Mouse (Mus musculus): ENCODE data around the gene Armc2.

The Armc2 gene

DNA sequence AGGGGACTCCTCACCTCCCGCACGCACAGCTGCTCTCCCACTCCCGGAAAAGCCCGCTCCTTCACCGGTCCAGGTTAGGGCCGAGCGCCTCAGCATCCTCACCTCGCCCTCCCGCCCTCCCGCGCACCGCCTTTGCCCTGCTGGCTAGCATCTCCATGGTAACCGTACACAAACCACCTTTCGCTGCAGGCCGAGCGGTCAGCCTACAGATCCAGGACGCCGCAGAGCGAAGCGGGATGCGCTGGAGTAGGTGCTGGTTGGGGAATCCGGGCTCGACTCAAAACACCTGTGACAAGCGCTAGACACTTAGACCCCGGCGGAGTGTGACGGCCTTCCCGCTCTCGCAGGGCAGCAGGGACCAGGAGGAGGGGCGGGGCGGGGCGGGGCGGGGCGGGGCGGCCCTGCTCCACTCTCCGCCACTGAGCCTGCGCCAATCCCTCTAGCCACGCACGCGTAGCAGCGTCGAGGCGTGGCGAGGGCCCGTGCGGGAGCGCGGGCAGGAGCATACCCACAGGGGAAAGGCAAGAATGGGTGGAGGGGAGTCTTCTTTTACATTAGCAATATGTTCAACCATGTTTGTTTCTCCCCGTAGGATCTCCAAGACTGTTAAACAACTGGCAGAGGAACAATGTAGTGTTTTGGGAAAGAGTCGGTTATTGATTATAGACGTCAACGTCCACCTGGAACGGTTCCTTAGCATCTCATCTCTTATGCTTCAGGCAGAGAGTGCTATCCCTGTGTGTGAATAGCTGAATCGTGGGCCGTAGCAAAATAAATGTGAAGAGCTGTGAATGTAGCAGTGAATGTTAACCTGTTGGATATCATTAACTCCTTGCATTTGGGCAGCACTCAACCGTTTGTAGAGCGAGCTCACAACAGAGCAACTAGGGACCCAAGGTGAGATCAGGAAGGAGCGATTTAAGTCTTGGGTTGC is at the start of gene Armc2:
Armc2 (minus strand) TSS at position 427 of the 934 bp plus-strand sequence.
- peak; percentile 73 to 74 for DNase-seq (ENCODE audit: low spot score in 2 of 2)

DNA sequence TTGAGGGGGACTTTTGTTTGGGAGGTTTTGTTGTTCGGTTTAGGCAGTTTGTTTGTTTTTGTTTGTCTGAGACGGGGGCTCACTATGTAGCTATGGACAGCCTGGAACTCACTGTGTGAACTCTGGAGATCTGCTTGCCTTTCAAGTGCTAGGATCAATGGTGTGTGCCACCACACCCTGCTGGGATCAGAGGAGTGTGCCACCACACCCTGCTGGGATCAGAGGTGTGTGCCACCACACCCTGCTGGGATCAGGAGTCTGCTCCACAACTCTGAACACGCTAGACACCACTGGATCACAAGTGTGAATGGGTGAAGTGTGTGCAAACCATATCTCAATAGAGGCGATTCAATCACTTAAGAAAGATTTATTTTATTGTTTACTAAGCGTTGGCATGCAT is 46.2 kb upstream of the Armc2 start:
- DNase-seq (ENCODE audit: low spot score in 2 of 2), result no peak

DNA sequence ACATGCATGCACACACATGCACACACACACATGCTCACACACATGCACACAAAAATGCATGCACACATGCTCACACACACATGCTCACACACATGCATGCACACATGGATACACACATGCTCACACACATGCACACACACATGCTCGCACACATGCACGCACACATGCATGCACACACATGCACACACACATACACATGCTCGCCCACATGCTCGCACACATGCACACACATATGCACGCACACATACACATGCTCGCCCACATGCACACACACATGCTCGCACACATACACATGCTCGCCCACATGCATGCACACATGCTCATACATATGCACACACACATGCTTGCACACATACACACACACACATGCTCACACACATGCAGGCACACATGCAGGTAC is 41.3 kb upstream of the Armc2 start:
- DNase-seq (ENCODE audit: low spot score in 2 of 2), result no peak

DNA sequence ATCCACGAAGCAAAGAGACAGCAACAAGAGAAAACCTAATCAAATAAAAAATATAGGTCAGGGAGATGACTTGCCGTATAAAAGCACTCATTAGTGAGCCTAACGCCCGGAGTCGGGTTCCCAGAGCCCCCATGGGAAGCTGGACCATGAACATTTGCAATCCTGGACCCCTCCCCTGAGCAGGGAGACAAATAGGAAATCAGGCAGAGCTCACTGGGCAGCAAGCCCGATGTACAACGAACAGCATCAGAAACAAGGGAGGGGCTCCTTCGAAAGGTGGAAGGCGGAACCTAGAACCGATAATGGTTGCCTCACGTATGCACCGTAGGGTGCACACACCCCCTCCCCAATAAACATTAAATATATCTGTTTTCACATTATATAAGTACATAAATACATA is 39.5 kb upstream of the Armc2 start:
- no peak for DNase-seq (ENCODE audit: low spot score in 2 of 2)

DNA sequence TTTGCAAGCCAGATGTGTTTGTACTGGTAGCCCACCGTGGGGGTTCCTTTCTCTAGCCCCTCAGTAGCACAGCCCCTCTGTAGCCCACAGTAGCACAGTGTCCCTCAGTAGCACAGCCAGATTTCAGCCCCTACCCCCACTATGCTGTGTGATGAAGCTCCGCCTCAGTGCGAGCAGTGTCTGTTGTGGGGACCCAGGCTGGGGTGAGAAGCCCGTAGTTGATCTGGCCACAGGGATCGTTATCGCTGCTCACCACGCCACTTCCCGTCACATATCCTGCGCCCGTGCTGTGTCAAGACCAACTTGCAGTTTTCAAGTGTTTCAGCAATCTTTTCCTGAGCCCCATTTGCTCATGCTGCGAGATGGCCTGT is 39.0 kb upstream of the Armc2 start:
- DNase-seq (ENCODE audit: low spot score in 2 of 2), result no peak

DNA sequence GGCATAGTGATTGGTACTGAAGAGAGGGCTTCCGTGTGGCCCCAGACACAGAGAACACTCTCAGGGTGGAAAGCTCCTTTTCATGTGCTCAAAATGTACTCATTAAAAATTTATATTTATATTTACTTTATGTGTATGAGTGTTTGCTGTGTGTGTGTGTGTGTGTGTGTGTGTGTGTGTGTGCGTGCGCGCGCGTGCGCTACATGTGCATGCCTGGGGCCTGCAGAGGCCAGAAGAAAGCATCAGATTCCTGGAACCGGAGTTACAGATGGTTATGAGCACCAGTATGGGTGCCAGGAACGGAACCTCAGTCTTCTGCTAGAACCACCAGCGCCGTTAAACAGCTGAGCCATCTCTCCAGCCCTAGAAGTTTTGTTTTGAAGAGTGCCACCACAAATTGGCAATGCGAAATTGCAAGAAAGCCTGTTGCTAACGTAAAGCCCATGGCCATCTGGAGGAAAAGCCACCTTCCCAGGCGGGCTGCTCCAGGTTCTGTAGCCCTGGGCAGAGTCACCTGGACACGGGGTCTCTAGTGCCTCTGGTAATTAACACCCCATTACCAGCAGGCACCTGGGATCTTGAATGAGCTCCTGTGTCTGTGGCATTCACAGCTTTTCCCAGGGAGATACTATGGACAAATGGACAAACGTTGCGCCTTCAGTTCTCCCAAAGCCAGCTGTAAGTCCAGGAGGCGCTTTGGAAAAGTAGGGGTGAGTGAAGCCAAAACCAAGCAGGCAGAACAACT is 38.4 kb upstream of the Armc2 start:
- no peak for DNase-seq (ENCODE audit: low spot score in 2 of 2)

DNA sequence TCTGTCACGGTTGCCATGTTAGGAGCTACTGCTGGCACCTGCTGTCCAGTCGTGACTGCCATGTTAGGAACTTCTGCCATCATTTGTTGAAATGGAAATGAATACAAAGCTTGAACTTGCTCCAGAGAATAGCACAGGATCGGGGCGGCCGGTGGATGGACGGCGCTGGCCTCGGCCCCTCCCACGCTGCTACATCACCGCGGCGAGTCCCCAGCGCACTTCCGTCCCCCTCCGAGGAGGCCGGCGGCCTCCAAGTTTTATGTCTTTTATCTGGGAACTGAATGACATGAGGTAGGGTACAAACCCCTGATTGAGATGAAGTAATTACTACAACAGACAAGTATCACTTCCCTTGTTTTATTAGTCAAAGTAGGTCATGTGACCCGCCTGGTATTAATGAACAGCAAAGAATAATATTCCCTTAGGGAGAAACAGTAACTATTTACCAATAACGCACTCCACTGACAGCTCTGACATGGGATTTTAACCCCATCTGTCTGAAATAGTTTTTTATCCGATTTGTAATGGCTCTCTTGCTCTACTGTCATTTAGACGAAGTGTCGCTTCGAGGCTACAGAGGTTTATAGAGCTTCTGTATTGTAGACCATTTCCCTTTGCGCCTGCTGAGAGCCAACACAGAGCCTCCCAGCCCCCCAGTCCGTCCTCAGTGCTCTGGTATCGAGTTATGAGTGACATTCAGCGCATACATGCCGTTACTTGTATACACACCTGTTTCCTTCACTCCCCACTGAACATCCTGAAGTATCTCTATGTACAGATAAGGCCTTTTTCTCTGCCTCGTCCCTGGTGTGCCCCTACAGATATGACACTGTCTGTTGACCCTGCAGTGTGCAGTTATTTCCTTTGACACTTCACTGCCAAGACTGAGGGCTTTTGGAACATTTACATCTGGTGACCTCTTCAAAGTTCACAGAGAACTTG is 37.3 kb upstream of the Armc2 start:
- DNase-seq (ENCODE audit: low spot score in 2 of 2), result no peak

DNA sequence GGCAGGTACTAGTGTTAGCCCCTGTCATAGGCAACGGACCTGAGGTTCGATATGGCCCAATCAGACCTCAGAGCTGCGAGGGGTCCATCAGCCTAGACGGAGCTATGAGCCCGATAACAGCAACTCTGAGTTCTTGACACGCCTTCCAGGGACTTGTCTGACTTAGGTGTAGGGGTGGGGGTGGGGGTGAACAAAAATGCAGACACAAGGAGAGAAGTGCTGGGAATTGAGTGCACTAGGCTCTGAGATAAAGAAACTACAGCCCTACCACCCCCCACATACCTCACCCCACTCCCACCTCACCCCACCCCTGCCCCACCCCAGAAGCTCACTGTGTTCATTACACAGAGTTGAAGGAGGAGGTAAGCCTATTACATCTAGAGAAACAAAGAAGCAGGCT is 32.8 kb upstream of the Armc2 start:
- DNase-seq (ENCODE audit: low spot score in 2 of 2), result no peak

DNA sequence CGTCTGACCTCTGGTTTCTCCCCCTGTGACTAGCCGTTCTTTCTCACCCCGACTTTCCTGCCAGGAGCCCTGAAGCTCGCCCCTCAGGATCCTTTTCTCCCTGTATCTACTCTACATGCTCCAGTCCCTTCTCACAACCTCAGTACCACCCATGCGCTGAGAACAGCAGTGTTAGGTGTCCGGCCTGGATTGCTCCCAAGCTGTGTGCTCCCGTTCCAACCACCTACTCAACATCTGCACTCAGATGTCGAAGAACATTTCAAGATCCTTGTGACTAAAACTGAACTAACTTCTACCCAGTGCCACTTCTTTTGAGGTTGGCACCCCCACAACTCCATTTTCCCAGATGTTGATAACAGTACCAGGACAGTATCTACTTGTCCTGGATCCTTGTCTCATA is 30.4 kb upstream of the Armc2 start:
- peak; percentile 42 to 59 for DNase-seq (ENCODE audit: low spot score in 2 of 2)

DNA sequence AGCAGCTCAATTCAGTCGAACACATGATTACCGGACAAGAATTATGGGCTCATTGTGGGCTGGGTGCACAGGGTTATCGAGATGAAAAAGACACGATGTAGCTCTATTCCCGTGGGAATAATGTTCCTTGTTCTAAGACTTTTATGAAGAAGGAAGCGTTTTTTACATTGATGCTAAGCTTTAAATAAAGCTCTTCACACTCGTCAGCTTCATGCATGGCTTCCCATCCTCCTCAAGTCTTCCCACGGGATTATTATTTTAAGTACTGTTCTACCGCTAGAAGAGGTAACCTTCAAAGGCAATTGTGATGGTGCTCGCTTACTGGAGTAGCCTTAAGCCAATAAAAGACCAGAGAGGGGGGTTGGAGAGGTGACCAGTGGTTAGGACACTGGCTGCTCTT is 26.3 kb upstream of the Armc2 start:
- peak in 1 of 2 experiments; percentile 49 for DNase-seq (ENCODE audit: low spot score in 2 of 2)

DNA sequence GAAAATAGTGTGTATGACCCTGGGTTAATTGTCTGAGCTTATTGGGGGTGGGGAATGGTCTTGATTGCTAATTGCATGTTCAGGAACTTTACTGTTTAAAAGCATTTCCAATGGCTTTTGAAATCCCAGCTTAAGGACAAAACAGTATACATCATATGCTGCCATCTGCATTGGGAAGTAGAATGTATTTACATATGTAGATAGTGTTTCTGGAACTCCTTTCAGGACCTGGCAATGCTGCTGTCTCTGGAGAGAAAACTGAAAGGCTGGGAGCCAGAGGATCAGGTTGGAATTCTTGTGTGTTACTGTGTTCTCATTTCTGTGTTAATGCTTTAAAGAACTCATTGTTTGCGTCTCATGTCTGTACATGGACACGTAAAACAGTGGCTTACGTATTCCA is 25.1 kb upstream of the Armc2 start:
- DNase-seq (ENCODE audit: low spot score in 2 of 2), result peak in 1 of 2 experiments; percentile 37

DNA sequence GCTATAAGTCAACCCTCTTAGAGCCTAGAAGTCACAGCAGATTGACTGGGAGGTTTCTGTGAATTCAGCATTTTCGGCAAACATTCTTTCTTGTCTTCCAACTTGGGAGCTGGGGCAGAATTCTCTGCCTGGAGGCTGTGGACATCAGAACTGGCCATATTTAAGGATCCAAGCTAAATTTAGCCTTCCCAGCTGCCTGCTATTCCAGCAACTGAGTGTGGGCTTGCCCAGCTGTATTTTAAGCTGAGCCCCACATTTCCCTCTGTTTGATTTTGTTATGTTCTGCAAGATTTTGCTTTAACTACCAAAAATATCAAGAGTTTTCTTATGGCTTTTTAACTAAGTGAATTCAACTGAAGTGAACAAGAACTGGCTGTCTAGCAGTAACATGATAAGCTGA is 24.6 kb upstream of the Armc2 start:
- peak; percentile 29 to 78 for DNase-seq (ENCODE audit: low spot score in 2 of 2)

DNA sequence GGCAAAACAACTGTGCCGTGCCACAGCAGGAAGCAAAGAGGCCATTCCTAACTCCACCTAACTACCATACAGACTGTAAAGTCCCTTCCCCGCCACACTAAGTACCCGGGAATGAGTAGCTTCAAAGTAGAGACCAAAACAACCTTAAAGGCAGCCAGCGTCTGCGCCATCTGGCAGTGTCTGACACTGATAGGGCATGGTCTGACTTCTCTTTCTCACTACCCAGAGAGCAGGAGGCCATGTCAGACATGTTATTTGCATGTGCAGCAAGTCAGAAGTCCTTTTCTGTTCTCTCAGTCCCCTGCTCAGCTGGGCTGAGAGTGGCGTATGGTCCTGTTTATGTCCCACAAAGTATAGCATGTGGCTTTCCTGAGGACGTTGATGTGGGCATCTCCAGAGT is 23.8 kb upstream of the Armc2 start:
- DNase-seq (ENCODE audit: low spot score in 2 of 2), result no peak

DNA sequence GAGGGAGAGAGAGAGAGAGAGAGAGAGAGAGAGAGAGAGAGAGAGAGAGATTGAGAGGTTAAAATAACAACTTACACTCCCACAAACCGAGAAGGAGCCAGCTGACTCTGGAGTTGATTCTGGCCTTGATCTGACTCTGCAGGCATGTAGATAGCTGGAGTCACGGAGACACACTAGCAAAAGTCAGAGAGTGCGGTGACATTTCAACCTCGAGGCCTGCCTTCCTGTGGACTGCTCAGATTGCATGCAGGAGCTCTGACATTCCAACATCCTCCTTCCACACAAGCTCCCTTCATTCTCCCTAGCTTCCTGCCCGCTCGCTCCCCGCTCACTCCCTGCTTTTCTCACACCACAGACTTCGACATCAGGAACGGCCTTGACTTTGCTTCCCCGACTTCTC is 20.3 kb upstream of the Armc2 start:
- DNase-seq (ENCODE audit: low spot score in 2 of 2), result no peak

DNA sequence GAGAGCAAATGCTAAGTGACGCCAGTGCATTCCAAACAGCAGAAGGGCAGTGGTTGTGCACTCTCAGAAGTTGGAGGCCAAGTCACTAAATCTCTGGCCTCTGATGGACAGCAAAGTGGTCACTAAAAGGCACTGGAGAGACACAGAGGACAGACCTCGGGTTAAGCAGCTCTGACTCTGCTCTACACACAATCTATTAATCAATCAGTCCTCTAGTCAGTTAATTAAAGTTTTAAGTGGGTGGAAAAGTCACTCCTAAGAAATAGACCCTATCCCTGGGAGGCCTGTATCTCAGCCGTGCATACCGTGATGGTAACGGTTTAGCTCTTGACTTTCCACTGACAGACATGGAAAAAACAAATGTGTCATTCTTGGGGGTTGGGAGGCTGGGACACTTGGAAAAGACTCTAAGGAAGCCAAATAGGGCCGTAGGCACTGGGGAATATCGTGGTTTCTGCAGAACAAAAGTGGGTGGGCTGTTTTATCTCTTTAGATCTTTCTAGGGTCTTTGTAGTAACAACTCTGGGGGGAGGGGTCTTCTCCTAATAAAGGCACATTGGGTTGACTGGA is 19.1 kb upstream of the Armc2 start:
- DNase-seq (ENCODE audit: low spot score in 2 of 2), result no peak

DNA sequence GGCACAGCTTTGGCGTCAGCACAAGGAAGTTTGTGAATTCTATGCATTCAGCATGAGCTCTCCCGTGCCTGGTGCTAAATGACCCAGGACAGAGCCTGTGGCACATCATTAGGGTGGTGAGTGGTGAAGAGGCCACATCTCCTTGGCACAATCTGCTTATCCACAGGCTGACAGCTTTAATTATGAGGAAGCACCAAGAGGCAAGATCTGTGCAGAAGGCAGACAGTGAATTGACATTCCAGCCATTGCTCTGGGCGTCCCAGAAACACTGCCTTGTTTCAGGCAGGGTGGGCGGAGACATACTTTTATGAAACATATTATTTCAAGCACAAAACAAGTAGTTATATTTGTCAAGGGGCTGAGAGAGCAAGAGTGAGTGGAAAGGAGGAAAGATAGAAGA is 18.6 kb upstream of the Armc2 start:
- no peak for DNase-seq (ENCODE audit: low spot score in 2 of 2)

DNA sequence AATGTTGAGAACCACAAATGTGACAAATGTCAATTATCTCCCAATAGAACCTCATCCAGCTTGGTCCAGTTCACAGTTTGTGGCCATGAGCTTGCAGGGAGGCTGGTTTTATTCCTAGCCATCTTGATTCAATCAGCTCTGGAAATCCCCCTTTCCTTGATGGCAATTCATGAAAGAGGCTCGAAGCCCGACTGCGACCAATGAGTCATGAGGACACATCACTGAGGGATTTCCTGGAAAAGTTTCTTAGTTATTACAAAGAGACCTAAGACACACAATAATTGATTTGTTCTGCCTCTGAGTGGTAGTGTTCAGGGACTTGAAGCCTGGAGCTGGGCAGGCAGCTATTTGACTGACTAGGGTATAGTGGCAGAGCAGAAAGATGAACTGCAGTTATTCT is 15.3 kb upstream of the Armc2 start:
- DNase-seq (ENCODE audit: low spot score in 2 of 2), result no peak

DNA sequence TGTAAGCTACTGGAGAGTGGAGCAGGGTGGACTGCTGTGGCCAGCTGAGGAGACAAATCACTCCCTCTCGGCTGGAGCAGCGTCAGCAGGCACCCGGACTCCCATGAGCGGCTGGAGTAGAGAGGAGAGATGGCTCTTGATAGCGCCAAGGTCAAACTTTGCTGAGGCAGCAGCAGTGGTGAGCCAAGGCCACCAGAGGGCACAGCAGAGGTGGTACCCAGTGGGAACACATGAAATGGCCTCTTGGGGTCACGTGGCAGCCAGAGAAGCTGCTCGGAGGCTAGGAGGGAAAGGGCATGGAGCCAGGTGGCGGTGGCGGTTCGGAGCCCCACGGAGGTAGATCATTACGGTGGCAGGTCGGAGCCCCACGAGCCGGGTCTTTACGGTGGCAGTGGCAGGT is 12.8 kb upstream of the Armc2 start:
- peak; percentile 61 to 84 for DNase-seq (ENCODE audit: low spot score in 2 of 2)

DNA sequence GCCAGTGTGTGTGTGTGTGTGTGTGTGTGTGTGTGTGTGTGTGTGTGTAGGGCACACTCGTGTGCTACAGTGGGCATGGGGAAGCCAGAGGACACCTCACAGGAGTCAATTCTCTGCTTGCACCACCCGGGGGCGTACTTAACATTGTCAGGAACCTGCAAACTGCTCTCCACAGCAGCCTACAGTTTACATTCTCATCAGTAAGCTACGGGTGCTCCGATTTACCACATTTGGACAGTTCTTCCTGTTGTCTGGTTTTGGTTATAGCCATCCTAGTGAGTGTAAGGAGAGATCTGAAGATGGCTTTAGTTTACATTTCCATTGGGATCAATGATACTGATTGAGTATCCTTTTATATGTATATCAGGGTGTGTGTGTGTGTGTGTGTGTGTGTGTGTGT is 11.3 kb upstream of the Armc2 start:
- DNase-seq (ENCODE audit: low spot score in 2 of 2), result no peak

DNA sequence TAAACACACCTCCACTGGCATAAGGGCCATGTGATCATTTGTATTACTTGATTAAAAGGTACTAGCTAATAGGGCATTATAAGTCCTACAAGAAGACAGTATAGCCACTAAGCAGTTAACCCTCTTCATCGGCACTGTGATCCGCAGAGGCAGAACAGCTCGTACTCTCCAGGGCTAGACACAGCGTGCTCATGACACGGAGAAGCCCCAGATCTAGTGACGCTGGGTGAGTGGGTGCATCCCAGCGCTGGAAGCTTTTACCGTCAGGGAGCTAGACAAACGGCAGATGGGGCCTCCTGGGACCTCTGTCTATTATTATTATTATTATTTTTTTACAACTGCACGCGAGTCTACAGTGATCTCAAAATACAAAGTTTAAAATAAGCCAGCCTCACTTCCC is 9.1 kb upstream of the Armc2 start:
- DNase-seq (ENCODE audit: low spot score in 2 of 2), result no peak

DNA sequence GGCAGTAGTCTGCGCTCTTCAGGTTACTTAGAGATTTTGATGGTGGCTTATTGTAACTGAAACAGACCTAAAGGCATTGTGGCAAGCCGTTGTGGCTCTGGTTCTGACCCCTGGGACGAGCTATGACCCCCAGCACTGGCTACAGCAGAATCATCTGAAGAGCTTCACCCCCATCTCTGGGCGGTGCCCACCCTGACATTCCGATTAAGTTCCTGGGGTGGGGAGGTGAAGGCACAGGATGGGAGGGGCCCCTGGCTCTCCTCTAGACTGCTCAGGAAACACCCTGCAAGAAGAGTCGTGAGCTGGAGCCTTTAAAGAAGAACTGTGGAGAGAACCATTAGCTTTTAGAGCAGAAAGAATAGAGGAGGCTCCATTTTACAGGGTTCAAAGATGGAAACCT is 6.2 kb upstream of the Armc2 start:
- no peak for DNase-seq (ENCODE audit: low spot score in 2 of 2)

DNA sequence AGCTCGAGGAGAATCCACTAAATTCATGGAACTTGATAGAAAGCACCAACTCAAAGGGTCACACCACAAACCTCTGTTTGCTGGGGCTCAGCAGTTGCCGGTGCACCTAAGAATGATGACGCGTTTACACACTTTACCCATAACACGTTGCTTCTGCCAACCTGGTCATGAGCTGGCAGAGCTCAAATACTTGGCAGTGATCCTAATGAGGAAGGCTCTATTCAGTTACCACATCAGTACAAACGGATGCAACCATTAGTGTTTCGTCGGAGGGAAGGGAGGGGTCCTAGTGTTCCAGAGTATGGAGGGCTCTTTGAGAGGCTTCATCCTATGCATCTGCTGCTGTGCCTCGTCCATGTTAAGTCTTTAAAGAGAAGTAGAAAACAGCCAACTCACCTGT is 3.3 kb upstream of the Armc2 start:
- DNase-seq (ENCODE audit: low spot score in 2 of 2), result no peak

All from frontal cortex, postnatal 36 days (tissue).